Mouse (Mus musculus) gastrocnemius, adult 18-20 months (tissue): ENCODE measurements around the gene Pnrc2. TPM values are rescaled to one million over a fixed set of nuclear protein-coding genes. Genes with fewer than 3 reads are reported as not detected.
A peak's percentile ranks its signal among the peaks of the same experiment; 100 is the strongest.

Experiments
- DNase-seq: peaks from one replicate; pipeline ENCODE4 v3.0.0; 2021; ENCODE audit warnings: low spot score
- total RNA-seq, 2 experiments: library from RNA; stranded (reverse); gene quantifications; 2 replicates each; pipeline ENCODE4 v1.2.3; 2021

Pnrc2 gene
- total RNA-seq, 2 experiments from 2014 or later = 39.8 to 42.2 TPM

GRCm38 (mm10) chr4:135872015-135872414 is 1.6 kb downstream of the Pnrc2 start:
- no peak for DNase-seq

- DNase-seq = no peak
Measured at GRCm38 (mm10) chr4:135870227-135871023, 3.2 kb downstream of the Pnrc2 start.

GRCm38 (mm10) chr4:135868996-135869395 is 4.7 kb downstream of the Pnrc2 start:
- DNase-seq = no peak

- no peak for DNase-seq
Measured at GRCm38 (mm10) chr4:135857597-135858186, 16.0 kb downstream of the Pnrc2 start.

GRCm38 (mm10) chr4:135856223-135857091 is 17.2 kb downstream of the Pnrc2 start:
- DNase-seq = peak; percentile 52

- peak; percentile 96 for DNase-seq
Measured at GRCm38 (mm10) chr4:135855536-135856222, 18.0 kb downstream of the Pnrc2 start, which contains the start of gene Srsf10. TSS of gene Srsf10 (plus strand) at chr4:135855747.

GRCm38 (mm10) chr4:135855080-135855479 is 18.6 kb downstream of the Pnrc2 start:
- no peak for DNase-seq

GRCm38 (mm10) chr4:135854630-135855029 is 19.0 kb downstream of the Pnrc2 start:
- DNase-seq = no peak

- DNase-seq = no peak
Measured at GRCm38 (mm10) chr4:135853987-135854546, 19.6 kb downstream of the Pnrc2 start.

GRCm38 (mm10) chr4:135851942-135852341 is 21.7 kb downstream of the Pnrc2 start:
- no peak for DNase-seq

GRCm38 (mm10) chr4:135850411-135851095 is 23.1 kb downstream of the Pnrc2 start:
- no peak for DNase-seq

- no peak for DNase-seq
Measured at GRCm38 (mm10) chr4:135847581-135847980, 26.1 kb downstream of the Pnrc2 start.

GRCm38 (mm10) chr4:135844400-135844799 is 29.2 kb downstream of the Pnrc2 start:
- no peak for DNase-seq

- DNase-seq = peak; percentile 58
Measured at GRCm38 (mm10) chr4:135839293-135840011, 34.2 kb downstream of the Pnrc2 start.

GRCm38 (mm10) chr4:135838925-135839292 is 34.7 kb downstream of the Pnrc2 start:
- DNase-seq = no peak

- no peak for DNase-seq
Measured at GRCm38 (mm10) chr4:135834124-135834717, 39.4 kb downstream of the Pnrc2 start.

GRCm38 (mm10) chr4:135833301-135834123 is 40.1 kb downstream of the Pnrc2 start:
- no peak for DNase-seq

- DNase-seq = peak; percentile 64
Measured at GRCm38 (mm10) chr4:135832070-135832469, 41.6 kb downstream of the Pnrc2 start.
